Mouse (Mus musculus) adrenal gland, adult 2 months (tissue): Measurements from ENCODE around the gene Gzmd. TPM values are rescaled to one million over a fixed set of nuclear protein-coding genes. Genes with fewer than 3 reads are reported as not detected.
"Not testable (repeated sequence)": the region's sequence is repeated elsewhere in the genome, so short reads cannot be mapped to it uniquely, and the experiment has no call there.

Experiments used
- DNase-seq: peaks from one replicate; pipeline ENCODE4 v3.0.0; 2021
- long read RNA-seq: library from polyadenylated mRNA; stranded (forward); transcript quantifications from one replicate; pipeline ENCODE4 v2.0.0, GENCODE M21; 2021
- polyA plus RNA-seq: library from polyadenylated mRNA; depleted of rRNA; stranded (reverse); fragments of >200 nt; gene quantifications from 2 replicates; pipeline ENCODE4 v1.2.3, GENCODE M21; 2012; rRNA removed
- total RNA-seq, 2 experiments: library from RNA; stranded (reverse); gene quantifications; 2 replicates each; pipeline ENCODE4 v1.2.3; 2021

The Gzmd gene
- not detected for total RNA-seq
- polyA plus RNA-seq: not detected in 2 replicates
- long read RNA-seq: 0 reads

- not testable (repeated sequence) for DNase-seq
Observed at GRCm38 (mm10) chr14:56132508-56132907, at the start of gene Gzmd. Gzmd (minus strand) TSS chr14:56132608.

- peak; percentile 49 for DNase-seq
Observed at GRCm38 (mm10) chr14:56177651-56178050, 45.2 kb upstream of the Gzmd start.

- no peak for DNase-seq
Observed at GRCm38 (mm10) chr14:56174499-56174898, 42.1 kb upstream of the Gzmd start, which contains the start of gene Gzmn. Gzmn (minus strand) TSS chr14:56174599.

GRCm38 (mm10) chr14:56173396-56173795 is 41.0 kb upstream of the Gzmd start:
- DNase-seq: no peak

GRCm38 (mm10) chr14:56172744-56173143 is 40.3 kb upstream of the Gzmd start:
- DNase-seq: no peak

- no peak for DNase-seq
Observed at GRCm38 (mm10) chr14:56168009-56168408, 35.6 kb upstream of the Gzmd start.

- no peak for DNase-seq
Observed at GRCm38 (mm10) chr14:56162109-56162508, 29.7 kb upstream of the Gzmd start.

GRCm38 (mm10) chr14:56159479-56159878 is 27.1 kb upstream of the Gzmd start, which contains the start of gene Gzmg:
Gzmg (minus strand) TSS chr14:56159579.
- not testable (repeated sequence) for DNase-seq

- no peak for DNase-seq
Observed at GRCm38 (mm10) chr14:56155340-56155739, 22.9 kb upstream of the Gzmd start.

GRCm38 (mm10) chr14:56133675-56134074 is 1.3 kb upstream of the Gzmd start:
- not testable (repeated sequence) for DNase-seq

- no peak for DNase-seq
Observed at GRCm38 (mm10) chr14:56128341-56128740, 4.1 kb downstream of the Gzmd start.

- DNase-seq: peak; percentile 58
Observed at GRCm38 (mm10) chr14:56123516-56123915, 8.9 kb downstream of the Gzmd start.

- DNase-seq: no peak
Observed at GRCm38 (mm10) chr14:56120525-56120924, 11.9 kb downstream of the Gzmd start, which contains the start of gene Gzme. Gzme (minus strand) TSS chr14:56120625.

- DNase-seq: not testable (repeated sequence)
Observed at GRCm38 (mm10) chr14:56115531-56116310, 16.7 kb downstream of the Gzmd start.

- DNase-seq: no peak
Observed at GRCm38 (mm10) chr14:56105447-56106180, 26.8 kb downstream of the Gzmd start.

GRCm38 (mm10) chr14:56105016-56105415 is 27.4 kb downstream of the Gzmd start:
- DNase-seq: no peak

- DNase-seq: no peak
Observed at GRCm38 (mm10) chr14:56103452-56103851, 29.0 kb downstream of the Gzmd start.

GRCm38 (mm10) chr14:56102386-56102785 is 30.0 kb downstream of the Gzmd start, which contains the start of gene Ctsg:
Ctsg (minus strand) TSS chr14:56102574.
- no peak for DNase-seq

- peak; percentile 7 for DNase-seq
Observed at GRCm38 (mm10) chr14:56098940-56099339, 33.5 kb downstream of the Gzmd start.

- DNase-seq: no peak
Observed at GRCm38 (mm10) chr14:56097597-56097996, 34.8 kb downstream of the Gzmd start.

GRCm38 (mm10) chr14:56093353-56093752 is 39.1 kb downstream of the Gzmd start:
- no peak for DNase-seq

- DNase-seq: no peak
Observed at GRCm38 (mm10) chr14:56086711-56087110, 45.7 kb downstream of the Gzmd start.

GRCm38 (mm10) chr14:56085167-56085566 is 47.2 kb downstream of the Gzmd start, which contains the start of gene Mcpt8:
Mcpt8 (minus strand) TSS chr14:56085273.
- no peak for DNase-seq
